Mouse (Mus musculus) spleen, embryonic (tissue): ENCODE results near the gene Slirp.

Experiments
- CTCF ChIA-PET: fragments of 350-600 bp; sonication (Branson Sonifier 250); formaldehyde crosslinking; loops from one replicate; lab custom pipeline; 2022; lab: Charles Lee

The Slirp gene

DNA sequence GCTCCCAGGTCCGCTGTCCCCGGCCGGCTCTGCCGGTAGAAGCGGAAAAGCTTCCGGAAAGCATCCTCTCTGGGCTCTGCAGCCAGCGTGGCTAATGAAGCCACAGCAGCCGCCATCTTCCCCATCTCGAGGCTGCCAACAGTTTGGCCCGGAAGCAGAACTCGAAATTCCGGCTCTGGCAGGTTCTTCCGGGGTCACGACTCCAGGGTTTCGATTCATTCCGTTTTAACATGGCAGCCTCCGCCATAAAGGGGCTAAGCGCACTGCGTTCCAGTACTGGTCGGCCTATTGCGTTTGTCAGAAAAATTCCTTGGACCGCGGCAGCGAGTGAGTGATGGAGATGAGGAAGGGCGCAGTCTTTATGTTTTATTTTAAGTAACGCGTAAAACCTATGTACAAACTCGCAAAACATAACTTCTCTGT is at the start of gene Slirp, which contains the start of gene Alkbh1:
TSS of gene Slirp (plus strand) at position 197 of the 423 bp plus-strand sequence.
TSS of gene Alkbh1 (minus strand) at position 318 of the 423 bp plus-strand sequence.
- CTCF ChIA-PET = no interaction called here

DNA sequence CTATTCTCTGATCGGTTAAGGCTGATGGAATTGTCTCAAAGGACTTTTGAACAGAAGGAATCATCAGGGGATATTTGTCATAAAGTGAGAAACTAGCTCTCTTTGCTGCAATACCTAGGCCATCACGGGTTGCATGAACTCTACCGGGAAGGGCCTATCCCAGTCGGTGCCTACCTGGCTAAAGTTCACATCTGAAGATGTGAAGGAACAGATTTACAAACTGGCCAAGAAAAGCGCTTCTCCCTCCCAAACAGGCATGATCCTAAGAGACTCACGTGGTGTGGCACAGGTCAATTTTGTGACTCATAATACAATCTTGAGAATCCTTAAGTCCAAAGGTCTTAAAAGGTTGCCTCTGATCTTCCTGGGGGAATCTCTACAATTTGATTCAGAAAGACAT is 49.4 kb upstream of the Slirp start:
- CTCF ChIA-PET = no interaction called here

DNA sequence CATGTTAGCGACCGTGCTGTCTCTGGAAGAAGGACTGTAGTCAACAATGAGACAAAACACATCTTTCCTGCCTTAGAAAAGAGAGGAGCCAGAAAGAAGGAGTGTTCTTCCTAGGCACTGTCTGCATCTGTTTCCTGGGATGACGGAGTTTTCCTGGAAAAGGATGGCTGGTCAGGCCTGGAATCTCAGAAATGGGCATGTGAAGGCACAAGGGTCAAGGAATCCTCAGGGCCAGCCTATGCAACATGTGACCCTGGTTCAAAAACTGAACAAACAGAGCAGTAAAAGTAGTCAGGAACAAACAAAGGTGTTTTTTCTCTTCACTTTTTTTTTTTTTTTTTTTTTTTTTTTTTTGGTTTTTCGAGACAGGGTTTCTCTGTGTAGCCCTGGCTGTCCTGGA is 46.6 kb upstream of the Slirp start:
- CTCF ChIA-PET = interaction anchor here (0.7 kb wide), 1 partner anchor 48 kb away, joined by 7 read pairs; no protein-coding TSS in a partner anchor

DNA sequence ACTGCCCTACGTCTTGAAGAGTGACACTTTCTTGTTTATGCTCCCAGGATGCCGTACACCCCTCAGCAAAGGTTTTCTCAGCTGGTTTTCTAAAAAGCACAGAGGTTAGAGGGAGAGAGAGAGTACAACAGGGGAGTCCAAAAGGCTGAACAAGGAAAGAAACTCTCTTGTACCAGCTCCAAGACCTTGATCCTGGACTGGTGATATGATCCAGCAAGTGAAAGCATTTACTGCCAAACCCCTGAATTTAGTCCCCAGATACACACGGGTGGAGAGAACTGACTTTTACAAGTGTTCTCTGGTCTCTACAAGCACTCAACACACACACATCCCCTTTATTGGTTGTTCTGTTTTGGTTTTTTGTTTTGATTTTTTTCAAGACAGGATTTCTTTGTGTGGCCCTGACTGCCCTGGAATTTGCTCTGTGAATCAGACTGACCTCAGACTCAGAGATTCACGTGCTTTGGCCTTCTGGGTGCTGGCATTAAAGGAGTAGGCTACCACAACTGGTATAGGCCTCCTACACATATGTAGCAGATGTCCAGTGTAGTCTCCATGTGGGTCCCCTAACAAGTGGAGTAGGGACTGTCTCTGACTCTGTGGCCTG is 45.8 kb upstream of the Slirp start:
- CTCF ChIA-PET = interaction anchor here (0.7 kb wide), 1 partner anchor 49 kb away, joined by 7 read pairs; no protein-coding TSS in a partner anchor

DNA sequence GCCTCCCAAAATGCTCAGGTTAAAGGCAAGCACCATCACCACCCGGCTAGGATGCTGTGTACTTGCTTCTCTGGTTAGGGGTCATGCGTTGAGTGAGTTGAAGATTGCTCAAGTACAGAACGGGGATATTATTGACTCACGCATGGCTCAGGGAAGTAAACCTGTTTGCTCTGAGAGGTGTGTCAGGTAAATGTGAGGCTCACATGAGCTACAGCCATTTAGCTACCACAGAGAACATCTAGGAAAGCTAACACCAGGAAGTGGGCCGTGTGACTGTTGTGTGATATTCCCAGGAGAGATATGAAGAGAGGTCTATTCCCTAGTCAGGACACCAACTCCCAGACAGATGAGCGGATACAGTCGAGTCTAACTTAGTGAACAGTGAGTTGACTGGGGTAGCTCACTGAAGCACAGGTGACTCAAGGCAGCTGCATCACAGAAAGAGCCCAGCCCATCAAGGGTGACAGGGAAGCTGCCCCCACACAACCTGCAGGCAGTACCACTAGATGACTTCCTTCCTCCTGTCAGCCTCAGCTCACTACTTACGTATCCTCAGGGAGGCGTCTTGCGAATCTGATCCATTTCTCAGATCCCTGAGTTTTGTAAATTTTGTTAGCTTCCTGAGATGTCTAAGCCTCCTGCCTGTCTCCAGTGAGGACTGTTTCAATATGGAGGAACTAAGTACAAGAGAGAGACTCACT is 44.4 kb upstream of the Slirp start:
- CTCF ChIA-PET = interaction anchor here (0.6 kb wide), 1 partner anchor 18 kb away, joined by 3 read pairs; no protein-coding TSS in a partner anchor

DNA sequence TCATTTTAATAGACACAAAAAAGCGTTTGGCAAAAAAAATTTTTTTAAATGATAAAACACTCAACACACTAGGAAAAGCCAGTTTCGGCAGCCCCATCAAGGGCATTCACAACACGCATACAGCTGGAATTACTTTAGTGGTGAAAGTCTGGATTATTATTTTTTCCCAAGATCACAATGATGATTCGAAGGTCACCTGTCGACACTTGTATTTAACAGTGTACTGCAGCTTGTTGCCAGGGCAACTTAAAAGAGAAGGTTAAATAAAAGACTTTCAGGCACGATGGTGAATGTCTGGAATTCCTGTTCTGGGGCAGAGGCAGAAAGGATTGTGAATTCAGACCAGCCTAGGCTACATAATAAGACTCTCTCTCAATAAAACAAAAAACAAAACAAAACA is 41.8 kb upstream of the Slirp start:
- CTCF ChIA-PET = interaction anchor here (0.5 kb wide), 1 partner anchor 33 kb away, joined by 10 read pairs; no protein-coding TSS in a partner anchor

DNA sequence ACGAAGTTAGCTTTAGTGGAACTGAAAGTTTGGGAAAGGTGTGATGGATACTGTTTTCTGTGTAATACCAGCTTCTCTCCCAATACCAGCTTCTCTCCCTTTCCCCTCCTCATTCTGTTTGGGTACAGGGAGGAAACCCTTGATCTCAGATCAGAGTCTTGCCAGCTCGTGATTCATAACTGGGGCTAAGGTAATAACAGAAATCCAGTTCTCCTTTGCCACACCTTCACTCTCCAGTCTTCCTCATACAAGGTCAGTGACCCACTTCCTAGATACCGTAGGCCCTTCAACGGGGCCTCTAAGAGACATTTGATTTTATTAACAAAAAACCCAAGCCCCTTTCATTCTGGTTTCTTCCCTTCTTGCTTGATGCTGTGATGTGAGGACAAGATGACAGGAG is 38.5 kb upstream of the Slirp start:
- CTCF ChIA-PET = no interaction called here

DNA sequence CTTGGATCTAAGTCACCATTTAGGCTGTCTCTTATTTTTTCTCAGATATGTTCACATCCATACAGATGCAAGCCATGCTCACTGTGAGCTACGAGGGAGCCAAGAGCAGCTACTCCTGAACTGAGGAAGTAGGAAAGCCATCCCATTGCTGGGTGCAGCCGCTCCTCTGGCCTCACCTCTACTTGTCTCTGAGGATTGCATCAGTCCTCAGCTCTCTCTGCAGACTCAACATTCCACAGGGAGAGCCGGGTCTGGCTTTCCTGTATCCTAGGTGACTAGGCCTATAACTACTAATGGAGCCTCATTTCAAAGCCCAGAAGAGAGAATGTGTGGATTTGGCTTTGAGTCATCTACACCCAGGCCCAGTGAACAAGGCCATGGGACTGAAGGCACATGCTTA is 38.0 kb upstream of the Slirp start:
- CTCF ChIA-PET = no interaction called here

DNA sequence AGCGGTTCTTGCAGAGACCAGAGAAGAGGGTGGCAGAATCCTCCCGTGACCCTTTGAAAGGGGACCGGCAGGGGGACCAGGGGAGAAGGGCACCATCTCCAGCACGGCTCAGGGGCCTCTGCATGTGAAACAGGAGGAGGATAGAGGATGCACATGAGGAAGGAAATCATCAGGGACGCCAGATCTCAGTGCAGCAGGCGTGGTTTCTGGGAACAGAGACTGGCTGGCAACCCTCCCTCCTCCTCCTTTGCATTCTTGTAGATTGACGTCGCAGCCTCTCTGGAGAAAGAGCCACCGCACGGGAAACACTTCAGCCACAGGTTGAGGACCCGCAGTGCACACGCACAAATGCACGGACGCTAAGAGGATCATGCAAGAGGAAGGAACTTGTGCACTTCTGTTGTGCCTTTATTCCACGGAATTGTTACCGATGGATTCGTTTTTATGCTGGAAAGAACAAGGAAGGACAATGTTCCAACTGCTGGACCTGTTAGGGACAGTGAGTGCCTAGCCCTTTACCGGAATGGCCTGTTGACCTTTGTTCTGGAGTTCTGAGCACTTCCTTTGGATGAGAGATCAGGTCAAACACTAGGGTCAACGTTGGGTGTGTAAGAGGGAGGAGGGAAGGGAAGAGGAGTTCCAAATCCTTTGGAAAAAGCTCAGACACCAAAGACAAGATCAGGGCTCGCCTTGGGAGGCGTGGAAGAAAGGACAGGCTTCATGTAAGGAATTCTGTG is 35.7 kb upstream of the Slirp start:
- CTCF ChIA-PET = no interaction called here

DNA sequence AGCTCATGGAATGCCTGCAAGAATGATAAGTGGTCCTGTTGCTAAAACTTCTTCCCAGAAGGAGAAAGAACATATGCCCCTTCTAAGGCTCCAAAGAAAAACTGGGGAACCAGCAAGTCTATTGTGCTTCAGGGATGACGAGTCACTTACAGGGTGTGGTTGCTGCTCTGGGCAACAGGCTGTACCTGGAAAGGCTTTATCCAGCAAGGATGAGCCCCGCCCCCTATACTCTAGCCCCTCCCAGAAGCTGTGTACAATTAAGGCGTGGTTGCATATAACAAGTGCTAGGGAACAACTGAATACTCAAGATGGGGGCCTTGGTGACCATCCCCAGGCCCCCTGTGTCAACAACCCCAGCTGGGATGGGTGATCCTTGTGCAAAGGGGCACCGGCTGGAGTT is 34.6 kb upstream of the Slirp start:
- CTCF ChIA-PET = no interaction called here

DNA sequence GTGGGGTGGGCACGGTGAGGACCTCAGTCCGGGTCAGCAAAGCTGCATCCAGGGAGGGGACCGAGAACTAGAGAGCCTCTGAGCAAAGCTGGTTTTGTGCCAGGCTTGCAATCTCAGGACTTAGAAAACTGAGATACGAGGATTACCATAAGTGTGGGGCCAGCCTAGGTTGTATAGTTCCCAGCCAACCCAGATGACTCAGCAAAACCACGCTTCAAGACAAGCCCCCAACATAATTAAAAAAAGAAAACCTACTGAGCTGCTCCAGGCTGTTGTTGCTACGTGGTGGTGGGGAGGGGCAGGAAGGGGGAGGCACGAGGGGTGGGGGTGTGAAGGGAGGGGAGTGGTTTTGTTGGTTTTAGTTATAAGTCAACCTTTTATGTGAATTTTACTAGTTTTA is 32.7 kb upstream of the Slirp start:
- CTCF ChIA-PET = no interaction called here

DNA sequence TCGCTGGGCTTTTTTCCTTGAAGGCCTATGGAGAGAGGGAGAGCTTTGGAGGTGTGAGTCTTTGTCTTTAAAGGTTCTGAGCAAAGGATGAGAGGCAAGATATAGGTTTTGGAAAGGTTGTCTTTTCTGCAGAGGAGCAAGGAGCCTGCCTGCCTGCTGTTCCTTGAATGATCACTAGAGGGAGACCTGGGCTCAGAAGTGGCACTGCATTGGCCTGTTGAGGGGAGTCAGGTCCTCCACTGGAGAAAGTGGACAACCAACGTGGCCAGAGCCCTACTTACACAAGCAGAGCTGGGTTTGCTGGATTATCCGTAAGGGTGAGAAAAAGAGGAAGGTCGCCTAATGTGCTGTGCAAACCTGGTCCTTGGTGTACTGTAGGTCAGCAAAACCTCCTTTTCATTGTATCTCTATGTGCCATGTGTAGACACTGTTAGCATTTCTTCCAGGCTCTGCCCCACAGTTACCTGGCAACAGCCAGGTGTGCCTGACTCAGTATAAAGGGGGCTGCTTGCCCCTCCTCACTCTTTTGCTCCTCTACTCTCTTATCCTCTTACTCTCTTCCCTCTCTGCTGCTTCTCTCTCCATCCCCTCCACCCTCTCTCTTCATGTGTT is 30.4 kb upstream of the Slirp start:
- CTCF ChIA-PET = interaction anchor here (0.6 kb wide), 1 partner anchor 47 kb away, joined by 3 read pairs; no protein-coding TSS in a partner anchor

DNA sequence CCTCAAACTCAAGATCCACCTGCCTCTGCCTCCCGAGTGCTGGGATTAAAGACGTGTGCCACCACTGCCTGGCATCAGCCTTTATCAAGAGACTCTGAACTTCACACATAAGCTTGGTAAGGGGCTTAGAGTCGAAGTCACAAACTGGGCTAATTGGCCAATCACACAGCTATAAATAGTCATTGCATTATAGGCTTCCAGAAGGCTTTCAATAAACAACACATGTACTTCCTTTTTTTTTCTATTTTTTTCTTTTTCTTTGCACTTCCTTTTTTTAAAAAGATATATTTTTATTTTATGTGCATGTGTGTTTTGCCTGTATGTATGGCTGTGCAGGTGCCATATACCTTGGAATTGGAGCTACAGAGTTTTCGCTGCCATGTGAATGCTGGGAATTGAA is 28.3 kb upstream of the Slirp start:
- CTCF ChIA-PET = no interaction called here

DNA sequence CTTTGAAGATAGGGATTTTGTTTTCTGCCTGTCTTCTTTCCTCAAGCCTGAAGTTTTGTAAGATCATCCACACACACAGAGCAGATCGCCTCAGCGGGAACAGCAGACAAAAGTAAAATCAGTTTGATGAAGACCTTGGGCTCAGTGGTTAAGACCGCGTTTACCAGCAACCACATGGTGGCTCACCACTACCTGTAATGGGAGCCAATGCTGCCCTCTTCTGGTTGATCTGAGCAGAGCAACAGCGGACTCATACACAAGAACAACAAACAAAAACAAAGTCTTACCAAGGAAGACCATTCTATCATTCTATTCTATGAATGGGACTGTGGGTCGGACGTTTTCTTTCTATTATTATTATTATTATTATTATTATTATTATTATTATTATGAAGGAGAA is 27.0 kb upstream of the Slirp start:
- CTCF ChIA-PET = interaction anchor here (0.6 kb wide), 1 partner anchor 119 kb away, joined by 11 read pairs; no protein-coding TSS in a partner anchor

DNA sequence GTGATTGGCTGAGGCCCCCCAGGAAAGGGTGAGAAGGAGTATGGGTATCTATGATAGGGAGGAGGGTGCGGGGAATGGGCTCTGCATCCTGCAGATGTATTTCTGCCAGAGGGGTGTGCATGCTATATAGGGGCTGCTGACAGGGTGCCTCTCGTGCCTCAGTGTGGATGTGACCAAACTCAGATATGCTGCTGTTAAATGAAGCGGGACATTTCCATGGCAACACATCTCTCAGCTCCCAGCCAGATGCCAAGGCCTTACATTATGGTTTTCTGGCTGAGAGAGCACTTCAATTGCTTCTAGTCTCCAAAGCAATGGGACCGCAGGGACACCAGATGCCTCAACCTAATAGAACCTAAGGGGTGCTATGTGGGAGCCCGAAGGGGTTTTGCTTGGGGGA is 24.8 kb upstream of the Slirp start:
- CTCF ChIA-PET = interaction anchor here (1.2 kb wide), 1 partner anchor 9 kb away, joined by 4 read pairs; no protein-coding TSS in a partner anchor

DNA sequence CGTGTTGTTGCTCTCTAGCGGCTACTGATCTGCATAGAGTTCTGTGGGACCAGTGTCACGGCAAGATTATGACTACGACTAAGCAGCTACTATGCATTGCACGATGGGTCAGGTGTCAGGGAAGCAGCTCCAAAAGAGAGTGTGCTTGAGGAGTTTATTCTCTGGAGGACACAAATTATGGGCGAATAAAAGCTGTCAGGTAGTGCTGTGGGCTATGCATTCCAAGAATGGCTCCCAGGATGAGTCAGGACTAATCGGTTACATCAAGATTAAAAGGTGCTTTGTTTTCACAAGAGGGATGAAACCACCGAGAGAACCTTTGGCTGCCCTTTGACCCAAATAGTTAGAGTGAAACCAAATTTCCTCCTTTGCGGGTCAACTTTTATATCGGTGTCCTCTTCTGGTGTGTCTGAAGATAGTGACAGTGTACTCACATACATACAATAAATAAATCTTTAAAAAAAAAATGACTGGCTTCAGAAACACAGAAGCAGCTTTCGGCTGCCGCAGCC is 23.7 kb upstream of the Slirp start:
- CTCF ChIA-PET = interaction anchor here (1.2 kb wide), 1 partner anchor 8 kb away, joined by 4 read pairs; no protein-coding TSS in a partner anchor

DNA sequence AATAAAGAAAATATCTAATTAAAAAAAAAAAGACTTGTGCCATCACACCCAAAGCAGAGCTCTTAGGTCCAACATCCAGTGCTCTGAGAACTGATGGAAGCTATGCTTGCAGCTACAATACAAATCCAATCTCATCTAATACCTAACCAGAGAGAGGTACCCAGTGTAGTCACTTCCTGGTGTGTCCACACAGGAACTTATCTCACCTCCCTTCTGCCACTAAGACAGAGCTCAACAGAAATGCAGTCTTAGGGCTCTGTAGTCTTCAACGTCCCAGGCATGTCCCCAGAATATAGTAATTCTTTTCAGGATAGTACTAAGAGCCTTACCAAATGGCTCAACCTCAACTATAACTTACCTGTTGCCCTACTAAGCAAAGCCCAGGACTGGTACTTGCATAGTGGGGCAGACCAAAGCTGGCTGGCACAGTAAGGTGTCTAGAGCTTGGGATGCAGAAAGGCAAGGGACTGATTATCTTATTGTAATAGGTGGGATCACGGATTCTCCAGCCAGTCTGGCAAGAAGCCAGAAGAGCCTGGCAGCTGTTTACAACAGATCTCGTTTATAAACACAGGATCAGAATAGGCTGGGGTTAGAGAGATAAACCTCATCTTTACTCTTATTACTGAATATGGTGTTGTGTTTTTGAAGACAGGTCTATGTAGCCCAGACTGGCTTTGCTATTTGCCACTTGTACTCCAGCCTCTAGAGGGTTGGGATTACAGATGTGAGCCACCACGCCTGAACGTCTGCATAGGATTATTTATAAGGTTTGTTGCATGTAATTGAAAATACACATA is 21.8 kb upstream of the Slirp start:
- CTCF ChIA-PET = interaction anchor here (0.7 kb wide), 1 partner anchor 1127 kb away, joined by 3 read pairs; no protein-coding TSS in a partner anchor

DNA sequence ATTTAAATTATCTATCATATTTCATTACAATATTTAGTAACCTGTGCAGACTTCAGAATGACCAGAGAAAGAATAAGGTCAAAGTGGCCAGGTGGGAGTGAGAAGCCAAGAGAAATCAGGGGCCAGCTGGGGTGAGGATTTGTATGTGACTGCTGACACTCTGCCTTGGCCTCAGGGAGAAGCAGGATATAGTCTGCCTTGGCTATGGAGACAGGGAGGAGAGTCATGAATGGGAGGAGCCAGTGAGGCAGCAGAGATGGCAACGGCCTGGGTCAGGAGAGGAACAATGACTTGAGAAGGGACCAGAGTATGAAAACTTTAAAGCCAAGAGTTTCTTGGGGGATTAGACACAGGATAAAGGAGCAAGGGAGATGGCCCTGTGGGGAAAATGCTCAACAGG is 20.0 kb upstream of the Slirp start:
- CTCF ChIA-PET = no interaction called here

DNA sequence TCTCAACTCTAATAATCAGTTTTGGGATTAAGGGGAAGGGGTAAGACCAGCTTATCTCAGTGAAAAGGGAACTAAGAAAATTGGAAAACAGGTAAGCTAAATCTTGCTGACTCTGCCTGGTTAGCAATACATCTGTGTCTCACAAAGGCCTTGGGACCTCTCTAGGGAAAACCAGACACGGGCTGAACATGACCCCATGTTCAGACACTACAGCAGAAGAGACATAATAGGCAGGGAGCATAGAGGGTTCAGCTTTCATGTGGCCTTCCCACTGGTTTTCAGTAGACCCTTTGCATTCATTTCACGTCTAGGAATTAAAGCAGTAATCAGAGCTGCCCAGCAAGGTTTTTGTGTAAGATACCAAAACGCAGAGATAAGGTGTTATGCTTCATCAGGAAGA is 19.2 kb upstream of the Slirp start:
- CTCF ChIA-PET = interaction anchor here (0.7 kb wide), 1 partner anchor 16 kb away, joined by 5 read pairs; no protein-coding TSS in a partner anchor

DNA sequence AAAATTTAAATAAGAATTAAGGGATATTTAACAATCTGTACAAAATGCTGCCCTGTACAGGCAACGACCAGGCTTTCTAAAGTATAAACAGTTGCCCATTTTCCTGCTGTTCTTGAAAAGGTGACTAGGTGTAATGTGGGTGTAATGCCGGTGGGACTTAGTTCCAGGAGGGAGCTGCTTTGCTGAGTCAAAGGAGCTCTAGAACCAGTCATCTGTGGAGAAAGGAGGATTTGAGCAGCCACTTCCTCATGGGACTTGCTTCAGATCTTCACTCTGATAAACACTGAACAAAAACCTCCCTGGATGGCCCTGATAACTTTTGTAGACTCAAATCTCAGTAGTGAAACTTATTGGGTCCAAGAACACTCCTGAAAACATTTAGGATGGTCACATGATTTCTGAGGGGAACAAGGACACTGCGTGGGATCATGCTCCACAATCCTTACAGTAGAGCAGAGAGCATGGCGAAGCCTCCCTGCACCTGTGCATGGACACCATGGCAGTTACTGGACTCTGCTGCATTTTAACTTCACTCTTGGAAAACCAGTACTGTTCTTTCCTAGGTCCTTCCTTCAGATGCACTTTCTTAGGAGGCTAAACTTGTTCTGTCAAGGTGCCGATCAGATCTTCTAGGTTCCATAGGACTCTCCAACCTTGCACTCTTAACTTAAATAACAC is 17.2 kb upstream of the Slirp start:
- CTCF ChIA-PET = no interaction called here
